Mouse (Mus musculus) lung, embryonic 15.5 days (tissue): ENCODE measurements around the gene Ampd3. TPM values are rescaled to one million over a fixed set of nuclear protein-coding genes. Genes with fewer than 3 reads are reported as not detected.

ENCODE experiments used
- ATAC-seq: fragments of 200-750 bp; cut with Nextera tagmentation; 2 replicates; pipeline ENCODE4 v1.8.0; 2017; ENCODE audit warnings: moderate number of reproducible peaks, borderline replicate concordance; ENCODE audit not compliant: low FRiP score, low TSS enrichment; ENCODE audit errors: extremely low read depth
- H3K27ac ChIP-seq: fragments of 300-500 bp; sonication (generic); 2 replicates; pipeline ENCODE4 v1.5.1; 2015; ENCODE audit warnings: moderate library complexity, mild to moderate bottlenecking, inconsistent platforms
- H3K27me3 ChIP-seq: fragments of 300-500 bp; sonication (generic); 2 replicates; pipeline ENCODE4 v1.6.1; 2015; ENCODE audit warnings: inconsistent platforms
- H3K36me3 ChIP-seq: fragments of 300-500 bp; sonication (generic); 2 replicates; pipeline ENCODE4 v1.6.1; 2015; ENCODE audit warnings: inconsistent platforms
- H3K4me1 ChIP-seq: fragments of 300-500 bp; sonication (generic); 2 replicates; pipeline ENCODE4 v1.6.1; 2015; ENCODE audit warnings: inconsistent platforms
- H3K4me2 ChIP-seq: fragments of 300-500 bp; sonication (generic); 2 replicates; pipeline ENCODE4 v1.6.1; 2015; ENCODE audit warnings: inconsistent platforms, mild to moderate bottlenecking, moderate library complexity
- H3K4me3 ChIP-seq: fragments of 300-500 bp; sonication (generic); 2 replicates; pipeline ENCODE4 v1.5.1; 2015; ENCODE audit warnings: mild to moderate bottlenecking, inconsistent platforms
- H3K9ac ChIP-seq: fragments of 300-500 bp; sonication (generic); 2 replicates; pipeline ENCODE4 v1.6.1; 2015; ENCODE audit warnings: inconsistent platforms
- H3K9me3 ChIP-seq: fragments of 300-500 bp; sonication (generic); 2 replicates; pipeline ENCODE4 v1.6.1; 2016; ENCODE audit warnings: inconsistent platforms
- WGBS: fragments of 180-500 bp; shearing (Covaris S2); methylation state at CpG from one replicate; pipeline ENCODE4 v1.1.7; 2015; 5-methylcytosine and 5-hydroxymethylcytosine counted together
- polyA plus RNA-seq: library from polyadenylated mRNA; unstranded; fragments of >200 nt; fragmentation: Nextera tagmentation; extraction: Ambion mirVana; gene quantifications from 2 replicates; pipeline ENCODE4 v1.2.1, GENCODE M21; 2015

The Ampd3 gene
- polyA plus RNA-seq: 2.1 and 2.5 TPM in 2 replicates

DNA sequence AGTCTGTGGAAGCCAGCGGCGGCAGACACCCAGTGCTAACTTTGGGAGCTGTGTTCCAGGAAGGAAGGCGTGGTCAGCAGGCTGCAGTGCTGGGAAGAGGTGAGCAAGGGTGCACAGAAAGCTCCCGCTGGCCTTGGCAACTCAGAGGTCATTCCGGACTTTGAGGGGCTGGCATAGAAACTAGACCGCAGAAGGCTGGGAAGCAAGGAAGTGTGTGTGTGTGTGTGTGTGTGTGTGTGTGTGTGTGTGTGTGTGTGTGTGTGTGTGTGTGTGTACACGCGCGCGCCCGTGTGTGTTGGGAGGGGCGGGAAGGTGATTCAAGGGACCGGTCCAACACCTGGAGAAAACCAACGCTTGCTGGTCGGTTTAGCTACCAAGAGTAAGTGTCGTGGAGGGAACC, at the start of gene Ampd3:
TSS of gene Ampd3 (plus strand) at position 206 of the 400 bp plus-strand sequence.
- Histone ChIP-seq H3K36me3 (no peaks in the 10 kb centered on the region), H3K27me3 (peaks cover 22% of the 10 kb centered on the region), H3K9me3 (no peaks in the 10 kb centered on the region), H3K4me2 (peak within 1 kb of the TSS; percentile 98), H3K9ac (peak within 1 kb of the TSS; percentile 66), H3K4me3 (peak within 1 kb of the TSS; percentile 55), H3K4me1 (peaks cover 13% of the 10 kb centered on the region), H3K27ac (peak within 1 kb of the TSS; percentile 15; the same call in 1 of the 2 replicates)
- 32% methylated on average over 14 of the region's 16 CpGs for WGBS
- ATAC-seq: no peak

DNA sequence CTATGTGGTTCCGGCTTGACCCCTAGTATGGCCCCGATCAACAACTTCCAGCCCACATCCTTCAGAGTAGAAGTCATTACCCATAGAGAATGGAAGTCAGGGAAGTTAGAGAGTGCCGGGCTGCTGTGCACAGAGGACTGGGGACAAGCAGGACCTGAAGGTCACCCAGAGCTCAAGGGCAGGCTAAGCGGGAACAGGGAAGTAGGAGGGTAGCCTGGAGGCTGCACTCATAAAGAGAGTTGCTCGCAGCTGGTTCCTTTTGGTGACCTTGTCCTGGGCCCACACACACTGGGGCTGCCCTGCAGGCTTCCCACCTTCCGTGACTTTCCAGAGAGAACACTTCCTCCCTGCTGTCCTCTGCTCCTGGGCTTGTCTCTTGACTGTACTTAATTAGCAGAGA, 49.5 kb upstream of the Ampd3 start:
- no peak overlapping the region for H3K9ac ChIP-seq

DNA sequence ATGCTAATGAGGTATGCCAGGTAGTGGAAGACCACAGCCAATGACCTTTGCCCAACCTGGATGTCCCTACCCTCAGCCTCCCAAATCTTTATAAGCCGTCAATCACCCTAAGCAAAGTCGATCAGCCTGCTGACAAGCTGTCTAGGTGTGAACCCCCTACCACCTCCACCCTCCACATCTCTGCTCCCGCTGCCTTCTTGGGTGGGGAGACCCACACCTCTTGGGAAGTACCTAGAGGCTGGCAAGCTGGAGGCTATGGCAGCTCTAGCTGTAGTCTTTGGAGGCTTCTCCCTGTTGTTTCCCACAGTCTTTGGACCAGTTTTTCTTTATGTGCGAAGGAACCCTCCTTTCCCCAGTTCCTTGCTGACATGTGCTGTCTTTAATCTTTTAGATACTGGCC, 48.1 kb upstream of the Ampd3 start:
- Histone ChIP-seq H3K4me3 (no peak overlapping the region), H3K27me3 (no peaks in the 10 kb centered on the region), H3K4me2 (no peak overlapping the region), H3K36me3 (no peaks in the 10 kb centered on the region), H3K9me3 (no peaks in the 10 kb centered on the region), H3K9ac (no peak overlapping the region), H3K27ac (no peak overlapping the region), H3K4me1 (no peaks in the 10 kb centered on the region)
- ATAC-seq: no peak
- WGBS: 69% methylated on average over 4 of the region's 4 CpGs

More for the DNA sequence above, 49.5 kb upstream of the Ampd3 start:
- Histone ChIP-seq H3K9me3 (no peaks in the 10 kb centered on the region), H3K4me3 (no peak overlapping the region), H3K27me3 (no peaks in the 10 kb centered on the region), H3K4me2 (no peak overlapping the region), H3K4me1 (no peaks in the 10 kb centered on the region), H3K27ac (no peak overlapping the region), H3K36me3 (no peaks in the 10 kb centered on the region)
- no peak for ATAC-seq
- WGBS: 89% methylated on average over 6 of the region's 6 CpGs

DNA sequence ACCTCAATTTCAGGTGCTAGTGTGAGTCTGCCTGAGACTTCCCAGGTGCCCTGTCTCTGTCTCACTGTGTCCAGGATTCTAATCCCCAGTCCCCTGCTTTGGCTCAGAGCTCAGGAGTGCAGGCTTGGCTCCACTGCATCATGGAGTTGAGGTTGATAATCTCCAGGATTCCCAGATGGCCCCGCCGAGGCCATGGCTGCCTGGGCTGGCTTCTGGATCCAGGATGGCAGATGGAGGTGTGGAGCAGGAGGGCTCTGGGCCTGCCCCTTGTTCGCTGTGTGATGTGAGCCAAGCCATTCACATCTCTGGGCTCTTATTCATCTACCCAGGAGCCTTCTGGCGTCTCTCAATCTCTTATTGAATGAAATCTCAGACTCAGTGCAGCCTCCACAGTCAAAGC, 45.8 kb upstream of the Ampd3 start:
- H3K4me1 ChIP-seq: no peaks in the 10 kb centered on the region
- ATAC-seq: no peak
- H3K9me3 ChIP-seq: no peaks in the 10 kb centered on the region
- H3K4me3 ChIP-seq: no peak overlapping the region
- 73% methylated on average over 4 of the region's 4 CpGs for WGBS
- H3K9ac ChIP-seq: no peak overlapping the region
- H3K36me3 ChIP-seq: no peaks in the 10 kb centered on the region
- H3K27me3 ChIP-seq: no peaks in the 10 kb centered on the region
- no peak overlapping the region for H3K4me2 ChIP-seq
- no peak overlapping the region for H3K27ac ChIP-seq

DNA sequence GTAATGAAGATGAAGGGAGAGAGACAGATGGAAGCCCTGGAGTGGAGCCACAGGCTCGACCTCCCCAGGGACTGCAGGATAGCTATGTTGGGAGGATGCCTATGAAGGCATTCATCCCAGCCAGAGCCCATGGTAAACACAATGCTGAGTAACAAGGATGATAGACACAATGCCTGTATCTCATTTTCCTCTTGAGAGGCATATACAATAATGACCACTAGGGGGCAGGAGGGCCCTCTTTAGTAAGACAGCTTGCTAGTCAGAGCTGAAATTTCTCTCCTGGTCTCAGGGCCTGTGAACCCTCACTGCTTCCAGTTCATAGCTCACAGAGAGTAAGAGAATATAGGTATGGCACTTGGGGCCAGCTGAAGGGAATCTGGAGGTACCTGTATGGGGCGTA, 41.0 kb upstream of the Ampd3 start:
- H3K27ac ChIP-seq: no peak overlapping the region
- H3K4me3 ChIP-seq: no peak overlapping the region
- 34% methylated on average over 2 of the region's 2 CpGs for WGBS
- 0 out of 2 replicates have a peak, but pooled peaks have one; percentile 11 for ATAC-seq
- H3K9me3 ChIP-seq: no peaks in the 10 kb centered on the region
- H3K4me1 ChIP-seq: no peaks in the 10 kb centered on the region
- no peaks in the 10 kb centered on the region for H3K27me3 ChIP-seq
- H3K36me3 ChIP-seq: no peaks in the 10 kb centered on the region
- H3K4me2 ChIP-seq: no peak overlapping the region
- H3K9ac ChIP-seq: no peak overlapping the region

DNA sequence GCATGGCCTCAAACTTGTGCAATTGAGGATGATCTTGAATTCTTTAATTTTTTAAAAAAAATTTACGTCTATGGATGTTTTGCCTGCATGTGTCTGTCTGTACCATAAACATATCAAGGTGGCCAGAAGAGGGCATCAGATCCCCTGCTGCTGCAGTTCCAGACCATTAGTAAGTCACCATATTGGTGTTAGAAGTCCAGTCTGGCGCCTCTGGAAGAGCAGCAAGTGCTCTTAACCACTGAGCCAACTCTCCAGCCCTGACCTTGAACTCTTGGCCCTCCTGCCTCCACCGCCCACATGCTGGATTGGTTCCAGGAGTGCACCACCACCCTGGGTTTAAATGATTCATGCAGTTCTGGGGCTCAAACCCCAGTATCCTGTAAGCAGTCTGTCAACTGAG, 39.1 kb upstream of the Ampd3 start:
- H3K36me3 ChIP-seq: no peaks in the 10 kb centered on the region
- H3K9me3 ChIP-seq: no peaks in the 10 kb centered on the region
- H3K27me3 ChIP-seq: no peaks in the 10 kb centered on the region
- 45% methylated on average over 3 of the region's 3 CpGs for WGBS
- H3K4me3 ChIP-seq: no peak overlapping the region
- no peak overlapping the region for H3K4me2 ChIP-seq
- ATAC-seq: no peak
- no peaks in the 10 kb centered on the region for H3K4me1 ChIP-seq
- no peak overlapping the region for H3K9ac ChIP-seq
- H3K27ac ChIP-seq: no peak overlapping the region

DNA sequence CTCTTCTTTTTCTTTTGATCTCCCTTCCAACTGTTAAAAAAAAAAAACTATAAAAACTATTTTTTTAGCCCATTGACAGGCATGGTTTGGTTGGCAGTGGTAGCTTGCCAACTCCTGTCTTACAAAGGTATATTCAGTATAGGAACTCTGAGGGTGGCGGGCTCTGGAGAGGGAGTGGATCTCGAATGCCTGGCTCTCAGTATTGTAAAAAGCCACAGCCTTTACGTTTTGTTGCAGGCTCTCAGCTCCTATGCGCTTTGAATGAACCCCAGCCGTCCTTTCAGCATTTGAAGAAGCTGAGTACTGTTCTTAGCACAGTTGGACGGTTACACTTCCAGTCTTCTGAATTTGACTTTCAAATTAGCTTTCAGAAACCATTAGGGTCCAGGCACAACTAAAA, 38.7 kb upstream of the Ampd3 start:
- Histone ChIP-seq H3K4me1 (no peaks in the 10 kb centered on the region), H3K9ac (no peak overlapping the region), H3K4me3 (no peak overlapping the region), H3K4me2 (no peak overlapping the region), H3K9me3 (no peaks in the 10 kb centered on the region), H3K27ac (no peak overlapping the region), H3K27me3 (no peaks in the 10 kb centered on the region), H3K36me3 (no peaks in the 10 kb centered on the region)
- WGBS: 75% methylated on average over 6 of the region's 6 CpGs
- no peak for ATAC-seq

DNA sequence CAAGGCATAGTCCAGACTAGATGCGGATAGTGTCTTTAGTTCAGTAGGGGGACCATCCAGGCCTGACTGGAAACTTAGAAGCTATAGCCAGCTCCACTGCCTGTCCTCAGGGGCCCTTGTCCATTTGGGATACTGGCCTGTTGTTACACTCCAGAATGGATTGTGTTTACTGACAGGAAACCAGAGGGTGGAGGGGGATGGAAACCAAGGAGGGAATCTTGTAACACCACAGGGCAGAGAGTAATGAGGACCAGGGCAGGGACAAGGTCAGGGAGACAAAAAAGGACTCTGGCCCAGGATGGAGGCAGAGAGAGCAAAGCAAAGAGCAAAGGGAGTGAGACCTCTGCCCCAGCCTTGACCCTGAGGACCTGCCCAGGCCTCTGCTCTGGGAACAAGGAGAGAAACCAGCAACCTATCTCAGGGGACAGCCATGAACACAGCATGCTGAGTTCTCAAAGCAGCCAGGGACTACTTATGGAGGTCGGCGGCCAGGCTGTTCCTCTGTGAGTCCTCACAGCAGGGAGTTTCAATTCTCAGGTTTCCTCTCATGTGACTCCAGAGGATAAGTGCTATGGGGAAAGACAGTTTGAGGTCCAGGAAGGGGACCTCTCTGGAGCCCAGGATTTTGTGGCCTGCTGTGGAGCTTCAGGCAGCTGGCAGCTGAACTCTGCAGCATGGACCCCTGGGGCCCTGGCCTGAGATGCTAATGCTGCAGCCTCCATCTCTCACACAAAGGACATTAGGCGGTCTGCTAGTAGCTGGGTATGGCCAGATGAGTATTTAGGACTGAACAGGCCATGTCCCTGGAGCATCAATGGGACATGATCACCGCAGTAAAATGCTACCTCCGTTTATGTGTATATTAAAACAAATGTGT, 36.7 kb upstream of the Ampd3 start:
- Histone ChIP-seq H3K36me3 (no peaks in the 10 kb centered on the region), H3K4me3 (no peak overlapping the region), H3K4me2 (no peak overlapping the region), H3K4me1 (no peaks in the 10 kb centered on the region), H3K9ac (no peak overlapping the region), H3K9me3 (no peaks in the 10 kb centered on the region), H3K27me3 (no peaks in the 10 kb centered on the region), H3K27ac (no peak overlapping the region)
- 65% methylated on average over 6 of the region's 6 CpGs for WGBS
- no peak for ATAC-seq

DNA sequence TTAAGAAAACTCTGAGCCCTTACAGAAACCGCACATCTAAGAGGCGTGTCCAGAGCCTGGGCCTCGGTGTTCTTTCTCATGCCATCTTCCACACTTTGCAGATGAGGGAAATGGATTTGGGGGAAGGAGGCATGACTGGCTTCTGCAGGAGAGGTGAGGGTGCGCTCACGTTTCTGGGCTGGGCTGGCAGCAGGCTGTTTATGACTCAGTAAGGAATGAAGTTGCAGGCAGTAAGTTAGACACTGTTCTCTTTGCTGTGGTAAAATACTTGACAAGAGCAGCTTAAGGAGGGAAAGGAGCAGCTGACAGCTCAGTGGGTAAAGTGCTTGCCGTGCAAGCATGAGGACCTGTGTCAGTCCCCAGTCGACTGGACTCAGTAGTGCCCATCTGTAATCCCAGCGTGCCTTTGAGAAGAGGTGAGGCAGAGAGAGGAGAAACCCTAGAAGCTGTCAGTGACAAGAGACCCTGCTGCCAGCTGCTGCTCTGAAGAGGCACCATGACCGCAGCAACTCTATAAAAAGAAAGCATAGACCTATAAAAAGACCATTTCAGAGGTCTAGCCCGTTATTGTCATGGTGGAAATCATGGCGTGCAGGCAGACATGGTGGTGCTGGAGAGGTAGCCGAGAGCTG, 35.9 kb upstream of the Ampd3 start:
- Histone ChIP-seq H3K4me3 (no peak overlapping the region), H3K27me3 (no peaks in the 10 kb centered on the region), H3K9ac (no peak overlapping the region), H3K4me2 (no peak overlapping the region), H3K27ac (no peak overlapping the region), H3K4me1 (no peaks in the 10 kb centered on the region), H3K9me3 (no peaks in the 10 kb centered on the region), H3K36me3 (no peaks in the 10 kb centered on the region)
- no peak for ATAC-seq
- 81% methylated on average over 12 of the region's 12 CpGs for WGBS

DNA sequence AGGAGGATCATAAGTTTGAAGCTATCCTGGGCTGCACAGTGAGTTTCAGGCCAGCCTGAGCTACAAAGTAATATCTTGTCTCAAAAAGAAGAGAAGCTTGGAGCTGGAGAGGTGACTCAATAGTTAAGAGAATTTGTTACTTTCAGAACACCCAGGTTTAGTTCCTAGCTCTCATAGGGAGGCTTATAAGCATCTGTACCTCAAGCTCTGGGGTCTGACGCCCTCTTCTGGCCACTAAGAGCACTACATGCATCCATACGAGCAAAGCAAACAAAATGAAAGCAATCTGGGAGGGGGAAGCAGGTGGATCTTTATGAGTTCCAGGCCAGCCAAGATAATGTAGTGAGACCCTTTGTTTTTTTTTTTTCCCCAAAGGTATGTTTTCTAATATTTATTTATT, 31.1 kb upstream of the Ampd3 start:
- Histone ChIP-seq H3K27me3 (no peaks in the 10 kb centered on the region), H3K27ac (no peak overlapping the region), H3K4me2 (no peak overlapping the region), H3K4me3 (no peak overlapping the region), H3K36me3 (no peaks in the 10 kb centered on the region), H3K4me1 (peaks cover 14% of the 10 kb centered on the region), H3K9me3 (no peaks in the 10 kb centered on the region), H3K9ac (no peak overlapping the region)
- ATAC-seq: no peak
- 38% methylated on average over 2 of the region's 2 CpGs for WGBS

DNA sequence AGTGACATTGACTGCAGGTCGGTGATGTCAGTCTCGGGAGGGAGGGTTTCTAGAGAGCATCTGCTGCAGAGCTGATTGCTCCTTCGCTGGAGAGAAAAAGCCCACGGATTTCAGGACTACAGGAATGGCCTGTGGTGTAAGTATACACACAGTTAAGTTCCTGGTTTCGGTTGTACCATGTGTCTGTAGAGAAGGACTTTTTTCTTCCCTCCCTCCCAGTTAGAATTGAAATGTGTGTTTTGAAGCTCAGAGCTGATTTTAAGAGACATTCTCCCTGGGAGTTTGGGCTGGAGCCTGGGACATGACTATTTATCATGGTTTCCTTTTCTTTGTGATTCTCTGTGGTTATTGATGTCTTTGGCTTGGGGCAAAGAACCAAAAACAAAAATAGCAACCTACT, 28.2 kb upstream of the Ampd3 start:
- WGBS: 39% methylated on average over 5 of the region's 5 CpGs
- no peak overlapping the region for H3K9ac ChIP-seq
- no peak overlapping the region for H3K4me2 ChIP-seq
- H3K4me1 ChIP-seq: peaks cover 14% of the 10 kb centered on the region
- H3K27me3 ChIP-seq: no peaks in the 10 kb centered on the region
- no peak overlapping the region for H3K27ac ChIP-seq
- no peak overlapping the region for H3K4me3 ChIP-seq
- H3K36me3 ChIP-seq: no peaks in the 10 kb centered on the region
- H3K9me3 ChIP-seq: no peaks in the 10 kb centered on the region
- ATAC-seq: no peak

DNA sequence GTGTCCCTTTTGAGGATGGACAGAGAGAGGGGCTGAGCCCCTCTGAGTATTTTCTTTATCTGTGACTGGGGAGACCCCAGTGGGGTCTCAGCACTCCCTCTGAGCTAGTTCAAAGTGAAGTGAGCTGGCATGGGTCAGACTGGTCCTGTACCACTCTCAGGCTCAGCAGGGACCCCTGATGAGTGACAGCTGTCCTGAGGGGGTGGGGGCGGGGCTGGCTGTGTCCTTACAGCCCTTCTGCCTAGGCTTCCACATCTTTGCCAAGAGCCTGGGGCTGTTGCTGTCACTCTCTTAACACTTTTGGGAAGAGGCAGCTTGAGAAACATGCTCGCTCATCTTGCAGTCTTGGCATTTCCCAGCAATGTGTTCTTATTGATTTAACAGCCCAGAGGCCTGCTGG, 27.8 kb upstream of the Ampd3 start:
- H3K27ac ChIP-seq: no peak overlapping the region
- peaks cover 14% of the 10 kb centered on the region for H3K4me1 ChIP-seq
- H3K9me3 ChIP-seq: no peaks in the 10 kb centered on the region
- H3K4me3 ChIP-seq: no peak overlapping the region
- no peaks in the 10 kb centered on the region for H3K36me3 ChIP-seq
- H3K4me2 ChIP-seq: no peak overlapping the region
- peak; percentile 59; the same call in 1 of the 2 replicates for ATAC-seq
- no peaks in the 10 kb centered on the region for H3K27me3 ChIP-seq
- 41% methylated on average over 2 of the region's 2 CpGs for WGBS
- no peak overlapping the region for H3K9ac ChIP-seq
